ENCODE assay signal across 8 mouse cellular contexts in genomic region chr14:46788505-46788901, GRCm38 (mm10). TPM values are rescaled to one million over a fixed set of nuclear protein-coding genes. Genes with fewer than 3 reads are reported as not detected.
DNase-seq lines count a peak whose midpoint lies in the region; ATAC-seq lines count a peak whose summit lies in the region.

No protein-coding gene starts in this region.

- peak overlapping the region; percentile 19; the same call in 1 of the 2 replicates for H3K4me2 ChIP-seq in neural tube, embryonic 11.5 days (ENCODE audit: low read depth)

- peak overlapping the region; percentile 97; the same call in 1 of the 2 replicates for H3K4me3 ChIP-seq in neural tube, embryonic 11.5 days (ENCODE audit: low read depth, low read length)

- no peaks in the 10 kb centered on the region for H3K9me3 ChIP-seq in neural tube, embryonic 11.5 days (ENCODE audit: control insufficient read depth, low read length)

- 35% methylated on average over 8 of the region's 8 CpGs for WGBS in neural tube, embryonic 11.5 days

- H3K4me1 ChIP-seq in neural tube, embryonic 11.5 days (ENCODE audit: control insufficient read depth, insufficient read depth, low read length): peaks cover 4% of the 10 kb centered on the region

- peak; percentile 15 for DNase-seq in cerebellum, adult 11 months
- DNase-seq in cerebellum, adult 9-10 months: no peak
- DNase-seq in thymus, postnatal 14 days: peak; percentile 16
- DNase-seq in thymus, postnatal 36 days: no peak
- DNase-seq in kidney, postnatal 10 days: peak; percentile 28
- DNase-seq in neural tube, embryonic 11.5 days (ENCODE audit: low spot score): no peak
- no peak for DNase-seq in left cerebral cortex, adult 9 months (ENCODE audit: low spot score in 2 of 2)

- ATAC-seq in neural tube, embryonic 11.5 days (ENCODE audit: insufficient read depth, low FRiP score, low TSS enrichment): no peak
- ATAC-seq in inflammation-experienced regulatory T-cells, adult 6 months: no peak

- no peaks in the 10 kb centered on the region for H3K36me3 ChIP-seq in neural tube, embryonic 11.5 days (ENCODE audit: control insufficient read depth, insufficient read depth, low read length)

- no peak overlapping the region for H3K27ac ChIP-seq in neural tube, embryonic 11.5 days (ENCODE audit: low read depth, low read length)

- no peaks in the 10 kb centered on the region for H3K27me3 ChIP-seq in neural tube, embryonic 11.5 days (ENCODE audit: control insufficient read depth, insufficient read depth, low read length)

- 0 out of 2 replicates have a peak overlapping the region, but pooled peaks have one; percentile 3 for H3K9ac ChIP-seq in neural tube, embryonic 11.5 days (ENCODE audit: low read length)

RNA-seq across cellular contexts. Expression of gene Cnih1, which starts 0.3 kb away (rescaled TPM):
- 218 and 224 TPM in 2 replicates for polyA plus RNA-seq in neural tube, embryonic 11.5 days (2014; fragmentation: Nextera tagmentation; extraction: Ambion mirVana)
- 10 to 100 TPM; 68.7 to 99.0 (median 71.8) TPM for polyA plus RNA-seq in inflammation-experienced regulatory T-cells, adult 6 months (2017; shearing (Covaris generic))

RNA-seq across cellular contexts. Expression of gene Cdkn3, which starts 28.2 kb away (rescaled TPM):
- polyA plus RNA-seq in neural tube, embryonic 11.5 days (2014; fragmentation: Nextera tagmentation; extraction: Ambion mirVana): 38.2 and 41.7 TPM in 2 replicates
- polyA plus RNA-seq in inflammation-experienced regulatory T-cells, adult 6 months (2017; shearing (Covaris generic)): 10 to 100 TPM in 1 of 3 experiments, 1 to 10 TPM in 2; 5.0 to 73.4 (median 7.6) TPM

RNA-seq across cellular contexts. Expression of gene Gmfb, which starts 33.5 kb away (rescaled TPM):
- 113 and 121 TPM in 2 replicates for polyA plus RNA-seq in neural tube, embryonic 11.5 days (2014; fragmentation: Nextera tagmentation; extraction: Ambion mirVana)
- polyA plus RNA-seq in inflammation-experienced regulatory T-cells, adult 6 months (2017; shearing (Covaris generic)): 100 to 1,000 TPM in 1 of 3 experiments, 10 to 100 TPM in 2; 93.1 to 115 (median 98.6) TPM

RNA-seq across cellular contexts. Expression of gene Cgrrf1, which starts 43.4 kb away (rescaled TPM):
- 29.6 and 33.0 TPM in 2 replicates for polyA plus RNA-seq in neural tube, embryonic 11.5 days (2014; fragmentation: Nextera tagmentation; extraction: Ambion mirVana)
- 10 to 100 TPM in 2 of 3 experiments, 1 to 10 TPM in 1; 8.2 to 12.2 (median 11.3) TPM for polyA plus RNA-seq in inflammation-experienced regulatory T-cells, adult 6 months (2017; shearing (Covaris generic))

Comparison
In these comparisons a context has a peak if more than half of its experiments do, and no peak if none do; other contexts are left out.
1. DNase-seq: peak in cerebellum, adult 11 months (single experiment), thymus, postnatal 14 days (single experiment) and kidney, postnatal 10 days (single experiment); none in cerebellum, adult 9-10 months (single experiment), thymus, postnatal 36 days (0 of 2), neural tube, embryonic 11.5 days (single experiment) and left cerebral cortex, adult 9 months (0 of 2).